Mouse (Mus musculus): Measurements from ENCODE around the gene Zscan21.

Gene Zscan21

GRCm38 (mm10) chr5:138117199-138118015, 704 bp downstream of the Zscan21 start:
- ATAC-seq (ENCODE audit: insufficient number of reproducible peaks, low FRiP score, low TSS enrichment): no peak

GRCm38 (mm10) chr5:138118041-138118440, 1.3 kb downstream of the Zscan21 start:
- no peak for ATAC-seq (ENCODE audit: insufficient number of reproducible peaks, low FRiP score, low TSS enrichment)

- ATAC-seq (ENCODE audit: insufficient number of reproducible peaks, low FRiP score, low TSS enrichment): no peak
Observed at GRCm38 (mm10) chr5:138132425-138133064, 15.8 kb downstream of the Zscan21 start.

- no peak for ATAC-seq (ENCODE audit: insufficient number of reproducible peaks, low FRiP score, low TSS enrichment)
Observed at GRCm38 (mm10) chr5:138137257-138137656, 20.6 kb downstream of the Zscan21 start.

GRCm38 (mm10) chr5:138137935-138138549, 21.3 kb downstream of the Zscan21 start:
- ATAC-seq (ENCODE audit: insufficient number of reproducible peaks, low FRiP score, low TSS enrichment): no peak

- no peak for ATAC-seq (ENCODE audit: insufficient number of reproducible peaks, low FRiP score, low TSS enrichment)
Observed at GRCm38 (mm10) chr5:138138585-138138984, 21.9 kb downstream of the Zscan21 start.

- ATAC-seq (ENCODE audit: insufficient number of reproducible peaks, low FRiP score, low TSS enrichment): no peak
Observed at GRCm38 (mm10) chr5:138154390-138154789, 37.7 kb downstream of the Zscan21 start.

- peak; percentile 98 for ATAC-seq (ENCODE audit: insufficient number of reproducible peaks, low FRiP score, low TSS enrichment)
Observed at GRCm38 (mm10) chr5:138155443-138155976, 38.8 kb downstream of the Zscan21 start, which contains the start of gene Zfp113. Gene Zfp113, minus strand, starts transcription at chr5:138155744.

GRCm38 (mm10) chr5:138160224-138160762, 43.6 kb downstream of the Zscan21 start:
- no peak for ATAC-seq (ENCODE audit: insufficient number of reproducible peaks, low FRiP score, low TSS enrichment)

- peak; percentile 93 for ATAC-seq (ENCODE audit: insufficient number of reproducible peaks, low FRiP score, low TSS enrichment)
Observed at GRCm38 (mm10) chr5:138160842-138161665, 44.4 kb downstream of the Zscan21 start, which contains the start of gene Cops6. Gene Cops6, plus strand, starts transcription at chr5:138161071.

- ATAC-seq (ENCODE audit: insufficient number of reproducible peaks, low FRiP score, low TSS enrichment): no peak
Observed at GRCm38 (mm10) chr5:138163046-138163445, 46.3 kb downstream of the Zscan21 start.

GRCm38 (mm10) chr5:138163610-138164009, 46.9 kb downstream of the Zscan21 start:
- ATAC-seq (ENCODE audit: insufficient number of reproducible peaks, low FRiP score, low TSS enrichment): no peak

GRCm38 (mm10) chr5:138165594-138165993, 48.9 kb downstream of the Zscan21 start:
- no peak for ATAC-seq (ENCODE audit: insufficient number of reproducible peaks, low FRiP score, low TSS enrichment)

GRCm38 (mm10) chr5:138170936-138171561, 54.3 kb downstream of the Zscan21 start:
- peak; percentile 80 for ATAC-seq (ENCODE audit: insufficient number of reproducible peaks, low FRiP score, low TSS enrichment)

GRCm38 (mm10) chr5:138171695-138172491, 55.2 kb downstream of the Zscan21 start, which contains the start of the genes Ap4m1 and Mcm7:
Gene Ap4m1, plus strand, starts transcription at chr5:138172002.
Gene Mcm7, minus strand, starts transcription at chr5:138172422.
- ATAC-seq (ENCODE audit: insufficient number of reproducible peaks, low FRiP score, low TSS enrichment): peak; percentile 78

GRCm38 (mm10) chr5:138173217-138173616, 56.5 kb downstream of the Zscan21 start:
- ATAC-seq (ENCODE audit: insufficient number of reproducible peaks, low FRiP score, low TSS enrichment): no peak
